Comparison of ENCODE assay signal across 8 mouse cellular contexts in the genomic region with DNA sequence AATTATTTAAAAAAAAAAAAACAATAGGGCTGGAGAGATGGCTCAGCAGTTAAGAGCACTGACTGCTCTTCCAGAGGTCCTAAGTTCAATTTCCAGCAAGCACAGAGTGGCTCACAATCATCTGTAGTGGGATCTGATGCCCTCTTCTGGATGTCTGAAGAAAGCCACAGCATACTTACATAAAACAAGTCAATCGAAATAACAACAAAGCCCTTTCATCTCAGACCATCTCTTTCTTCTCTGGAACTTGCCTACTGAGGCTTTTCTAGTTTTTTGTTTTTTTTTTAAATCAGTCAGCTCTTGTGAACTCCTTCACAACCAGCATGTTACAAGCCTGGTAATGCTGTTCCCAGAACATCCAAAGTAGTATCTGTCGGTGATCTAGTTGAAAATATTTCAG. TPM values are rescaled to one million over a fixed set of nuclear protein-coding genes. Genes with fewer than 3 reads are reported as not detected.
DNase-seq lines count a peak whose midpoint lies in the region; ATAC-seq and TF ChIP-seq lines count a peak whose summit lies in the region.

No protein-coding gene starts in this region.

- peaks cover 34% of the 10 kb centered on the region for H3K4me1 ChIP-seq in erythroblast, embryonic 14.5 days (ENCODE audit: control insufficient read depth)
- H3K4me1 ChIP-seq in G1E (ENCODE audit: insufficient read depth, low read depth, low read length) = peaks cover 36% of the 10 kb centered on the region
- H3K4me1 ChIP-seq in forebrain, embryonic 12.5 days = peaks cover 28% of the 10 kb centered on the region
- peaks cover 17% of the 10 kb centered on the region for H3K4me1 ChIP-seq in intestine, embryonic 16.5 days (ENCODE audit: control insufficient read depth, insufficient read depth, low read length)
- H3K4me1 ChIP-seq in lung, postnatal 0 days (ENCODE audit: insufficient read depth, low read depth, low read length) = peaks cover 7% of the 10 kb centered on the region
- peaks cover 9% of the 10 kb centered on the region for H3K4me1 ChIP-seq in stomach, embryonic 16.5 days (ENCODE audit: control insufficient read depth, insufficient read depth, low read length)

- peak; percentile 24; the same call in 1 of the 2 replicates for TF ChIP-seq CTCF in G1E (IDR thresholded peaks at IDR 0.05; ENCODE audit: low read depth, low read length)
- TF ChIP-seq CTCF in lung, postnatal 0 days (IDR thresholded peaks at IDR 0.05) = peak; percentile 79

- H3K9me3 ChIP-seq in erythroblast, embryonic 14.5 days (ENCODE audit: control insufficient read depth, low read length) = peaks cover 4% of the 10 kb centered on the region; the same call in 1 of the 2 replicates
- peaks cover 14% of the 10 kb centered on the region for H3K9me3 ChIP-seq in G1E (replicated peaks)
- H3K9me3 ChIP-seq in forebrain, embryonic 12.5 days = no peaks in the 10 kb centered on the region
- no peaks in the 10 kb centered on the region for H3K9me3 ChIP-seq in intestine, embryonic 16.5 days (ENCODE audit: control insufficient read depth, low read length)
- no peaks in the 10 kb centered on the region for H3K9me3 ChIP-seq in lung, postnatal 0 days (ENCODE audit: low read length)
- H3K9me3 ChIP-seq in stomach, embryonic 16.5 days (replicated peaks; ENCODE audit: control insufficient read depth, low read length) = no peaks in the 10 kb centered on the region

- peak overlapping the region; percentile 90 for H3K9ac ChIP-seq in forebrain, embryonic 12.5 days
- H3K9ac ChIP-seq in intestine, embryonic 16.5 days (ENCODE audit: low read depth, low read length) = peak overlapping the region; percentile 96
- no peak overlapping the region for H3K9ac ChIP-seq in lung, postnatal 0 days (replicated peaks; ENCODE audit: low read depth)
- peak overlapping the region; percentile 91 for H3K9ac ChIP-seq in stomach, embryonic 16.5 days (ENCODE audit: low read length)

- peaks cover 22% of the 10 kb centered on the region for H3K36me3 ChIP-seq in erythroblast, embryonic 14.5 days (ENCODE audit: control insufficient read depth)
- peaks cover 61% of the 10 kb centered on the region for H3K36me3 ChIP-seq in G1E (replicated peaks)
- peaks cover 10% of the 10 kb centered on the region for H3K36me3 ChIP-seq in forebrain, embryonic 12.5 days (replicated peaks)
- H3K36me3 ChIP-seq in intestine, embryonic 16.5 days (ENCODE audit: control insufficient read depth, insufficient read depth, low read length) = 0 out of 2 replicates have a peak, but pooled peaks cover under 1% of the 10 kb centered on the region
- 0 out of 2 replicates have a peak, but pooled peaks cover 1% of the 10 kb centered on the region for H3K36me3 ChIP-seq in lung, postnatal 0 days (ENCODE audit: insufficient read depth, low read length)
- H3K36me3 ChIP-seq in stomach, embryonic 16.5 days (ENCODE audit: control insufficient read depth, insufficient read depth, low read length) = peaks cover 4% of the 10 kb centered on the region; the same call in 1 of the 2 replicates

- peak overlapping the region; percentile 98 for H3K4me3 ChIP-seq in erythroblast, embryonic 14.5 days (replicated peaks)
- peak overlapping the region; percentile 92 for H3K4me3 ChIP-seq in G1E (ENCODE audit: low read depth, low read length)
- peak overlapping the region; percentile 90 for H3K4me3 ChIP-seq in forebrain, embryonic 12.5 days (replicated peaks)
- peak overlapping the region; percentile 89 for H3K4me3 ChIP-seq in intestine, embryonic 16.5 days (ENCODE audit: low read length)
- peak overlapping the region; percentile 58; the same call in 1 of the 2 replicates for H3K4me3 ChIP-seq in lung, postnatal 0 days (ENCODE audit: low read depth, low read length)
- H3K4me3 ChIP-seq in stomach, embryonic 16.5 days (replicated peaks; ENCODE audit: low read length) = peak overlapping the region; percentile 79

- no peak for ATAC-seq in erythroblast, adult 5-6 weeks (replicated peaks; ENCODE audit: low FRiP score, poor library complexity, severe bottlenecking)
- no peak for ATAC-seq in G1E (ENCODE audit: extremely low read depth, insufficient number of reproducible peaks, low FRiP score, poor library complexity, severe bottlenecking)
- ATAC-seq in forebrain, embryonic 12.5 days (ENCODE audit: low FRiP score) = no peak
- no peak for ATAC-seq in intestine, embryonic 16.5 days
- ATAC-seq in lung, postnatal 0 days = no peak
- ATAC-seq in stomach, embryonic 16.5 days (ENCODE audit: insufficient read depth, low FRiP score) = no peak

- H3K27ac ChIP-seq in forebrain, embryonic 12.5 days = 0 out of 2 replicates have a peak overlapping the region, but pooled peaks have one; percentile 38
- H3K27ac ChIP-seq in intestine, embryonic 16.5 days (ENCODE audit: low read length) = 0 out of 2 replicates have a peak overlapping the region, but pooled peaks have one; percentile 5
- H3K27ac ChIP-seq in lung, postnatal 0 days (ENCODE audit: low read length) = peak overlapping the region; percentile 92; the same call in 1 of the 2 replicates
- no peak overlapping the region for H3K27ac ChIP-seq in stomach, embryonic 16.5 days (ENCODE audit: low read length)

- H3K27me3 ChIP-seq in erythroblast, embryonic 14.5 days (ENCODE audit: control insufficient read depth) = no peaks in the 10 kb centered on the region
- H3K27me3 ChIP-seq in G1E (ENCODE audit: insufficient read depth, low read length) = no peaks in the 10 kb centered on the region
- H3K27me3 ChIP-seq in forebrain, embryonic 12.5 days = no peaks in the 10 kb centered on the region
- no peaks in the 10 kb centered on the region for H3K27me3 ChIP-seq in intestine, embryonic 16.5 days (replicated peaks; ENCODE audit: control insufficient read depth, insufficient read depth, low read length)
- no peaks in the 10 kb centered on the region for H3K27me3 ChIP-seq in lung, postnatal 0 days (replicated peaks; ENCODE audit: insufficient read depth, low read length)
- no peaks in the 10 kb centered on the region for H3K27me3 ChIP-seq in stomach, embryonic 16.5 days (ENCODE audit: control insufficient read depth, insufficient read depth, low read length)

- no peak for TF ChIP-seq EP300 in lung, postnatal 0 days (IDR thresholded peaks at IDR 0.05)

- 21% methylated on average over 2 of the region's 2 CpGs for WGBS in forebrain, embryonic 12.5 days
- 12% methylated on average over 2 of the region's 2 CpGs for WGBS in intestine, embryonic 16.5 days
- WGBS in lung, postnatal 0 days = 5% methylated on average over 2 of the region's 2 CpGs
- 3% methylated on average over 2 of the region's 2 CpGs for WGBS in stomach, embryonic 16.5 days

- H3K4me2 ChIP-seq in forebrain, embryonic 12.5 days = peak overlapping the region; percentile 88
- H3K4me2 ChIP-seq in intestine, embryonic 16.5 days (ENCODE audit: low read depth, low read length) = peak overlapping the region; percentile 80
- peak overlapping the region; percentile 86 for H3K4me2 ChIP-seq in lung, postnatal 0 days (replicated peaks; ENCODE audit: low read depth, low read length)
- H3K4me2 ChIP-seq in stomach, embryonic 16.5 days (ENCODE audit: low read depth, low read length) = peak overlapping the region; percentile 93

- DNase-seq in G1E (ENCODE audit: low spot score) = no peak
- DNase-seq in lung, postnatal 0 days (ENCODE audit: low spot score) = peak; percentile 92
- DNase-seq in urinary bladder, postnatal 14 days (ENCODE audit: low spot score) = no peak

RNA-seq across cellular contexts. Expression of a gene that starts 1.0 kb away (rescaled TPM):
- 15.9 and 21.4 TPM in 2 replicates for polyA plus RNA-seq in erythroblast, embryonic 14.5 days (2012)
- total RNA-seq in erythroblast, adult 5-6 weeks (2015; ENCODE audit: low replicate concordance) = 46.8 and 50.3 TPM in 2 replicates
- 11.2 and 16.7 TPM in 2 replicates for total RNA-seq in erythroblast, adult 5-6 weeks (2017; ENCODE audit: low replicate concordance)
- total RNA-seq in G1E (2014; fragmentation: Nextera tagmentation) = 195 and 218 TPM in 2 replicates
- total RNA-seq in G1E (2017) = 65.8 and 71.9 TPM in 2 replicates
- polyA plus RNA-seq in G1E (2012) = 239 and 263 TPM in 2 replicates
- polyA plus RNA-seq in forebrain, embryonic 12.5 days (2016; fragmentation: Nextera tagmentation; extraction: Ambion mirVana) = 226 and 238 TPM in 2 replicates
- polyA plus RNA-seq in intestine, embryonic 16.5 days (2015; fragmentation: Nextera tagmentation; extraction: Ambion mirVana) = 159 and 181 TPM in 2 replicates
- 47.3 and 55.4 TPM in 2 replicates for polyA plus RNA-seq in lung, postnatal 0 days (2015; fragmentation: Nextera tagmentation; extraction: Ambion mirVana)
- 145 and 146 TPM in 2 replicates for polyA plus RNA-seq in stomach, embryonic 16.5 days (2015; fragmentation: Nextera tagmentation; extraction: Ambion mirVana)

RNA-seq across cellular contexts. Expression of a gene that starts 8.2 kb away (rescaled TPM):
- polyA plus RNA-seq in erythroblast, embryonic 14.5 days (2012) = 0.04 TPM in 1 of 2 replicates, not detected in the other
- not detected in 2 replicates for total RNA-seq in erythroblast, adult 5-6 weeks (2015; ENCODE audit: low replicate concordance)
- not detected in 2 replicates for total RNA-seq in erythroblast, adult 5-6 weeks (2017; ENCODE audit: low replicate concordance)
- not detected in 2 replicates for total RNA-seq in G1E (2014; fragmentation: Nextera tagmentation)
- total RNA-seq in G1E (2017) = 0.05 and 0.12 TPM in 2 replicates
- not detected in 2 replicates for polyA plus RNA-seq in G1E (2012)
- polyA plus RNA-seq in forebrain, embryonic 12.5 days (2016; fragmentation: Nextera tagmentation; extraction: Ambion mirVana) = 1.2 and 1.3 TPM in 2 replicates
- polyA plus RNA-seq in intestine, embryonic 16.5 days (2015; fragmentation: Nextera tagmentation; extraction: Ambion mirVana) = 0.38 and 0.57 TPM in 2 replicates
- polyA plus RNA-seq in lung, postnatal 0 days (2015; fragmentation: Nextera tagmentation; extraction: Ambion mirVana) = 0.70 and 0.79 TPM in 2 replicates
- 0.96 and 1.4 TPM in 2 replicates for polyA plus RNA-seq in stomach, embryonic 16.5 days (2015; fragmentation: Nextera tagmentation; extraction: Ambion mirVana)

RNA-seq across cellular contexts. Expression of a gene that starts 8.7 kb away (rescaled TPM):
- 195 and 214 TPM in 2 replicates for polyA plus RNA-seq in erythroblast, embryonic 14.5 days (2012)
- 1.5 and 2.9 TPM in 2 replicates for total RNA-seq in erythroblast, adult 5-6 weeks (2015; ENCODE audit: low replicate concordance)
- 5.0 and 5.4 TPM in 2 replicates for total RNA-seq in erythroblast, adult 5-6 weeks (2017; ENCODE audit: low replicate concordance)
- not detected in 2 replicates for total RNA-seq in G1E (2014; fragmentation: Nextera tagmentation)
- 0.06 TPM in 1 of 2 replicates, not detected in the other for total RNA-seq in G1E (2017)
- 0.18 and 0.22 TPM in 2 replicates for polyA plus RNA-seq in G1E (2012)
- polyA plus RNA-seq in forebrain, embryonic 12.5 days (2016; fragmentation: Nextera tagmentation; extraction: Ambion mirVana) = 2.0 and 2.3 TPM in 2 replicates
- polyA plus RNA-seq in intestine, embryonic 16.5 days (2015; fragmentation: Nextera tagmentation; extraction: Ambion mirVana) = 6.3 and 6.6 TPM in 2 replicates
- 8.2 and 11.9 TPM in 2 replicates for polyA plus RNA-seq in lung, postnatal 0 days (2015; fragmentation: Nextera tagmentation; extraction: Ambion mirVana)
- polyA plus RNA-seq in stomach, embryonic 16.5 days (2015; fragmentation: Nextera tagmentation; extraction: Ambion mirVana) = 13.7 and 16.3 TPM in 2 replicates

RNA-seq across cellular contexts. Expression of a gene that starts 10.9 kb away (rescaled TPM):
- not detected in 2 replicates for polyA plus RNA-seq in erythroblast, embryonic 14.5 days (2012)
- not detected in 2 replicates for total RNA-seq in erythroblast, adult 5-6 weeks (2015; ENCODE audit: low replicate concordance)
- total RNA-seq in erythroblast, adult 5-6 weeks (2017; ENCODE audit: low replicate concordance) = not detected in 2 replicates
- total RNA-seq in G1E (2014; fragmentation: Nextera tagmentation) = not detected in 2 replicates
- total RNA-seq in G1E (2017) = 0.44 TPM in 1 of 2 replicates, not detected in the other
- not detected in 2 replicates for polyA plus RNA-seq in G1E (2012)
- not detected in 2 replicates for polyA plus RNA-seq in forebrain, embryonic 12.5 days (2016; fragmentation: Nextera tagmentation; extraction: Ambion mirVana)
- polyA plus RNA-seq in intestine, embryonic 16.5 days (2015; fragmentation: Nextera tagmentation; extraction: Ambion mirVana) = not detected in 2 replicates
- not detected in 2 replicates for polyA plus RNA-seq in lung, postnatal 0 days (2015; fragmentation: Nextera tagmentation; extraction: Ambion mirVana)
- 0.27 TPM in 1 of 2 replicates, not detected in the other for polyA plus RNA-seq in stomach, embryonic 16.5 days (2015; fragmentation: Nextera tagmentation; extraction: Ambion mirVana)

RNA-seq across cellular contexts. Expression of a gene that starts 20.1 kb away (rescaled TPM):
- polyA plus RNA-seq in erythroblast, embryonic 14.5 days (2012) = 41.7 and 44.9 TPM in 2 replicates
- total RNA-seq in erythroblast, adult 5-6 weeks (2015; ENCODE audit: low replicate concordance) = 24.4 and 33.4 TPM in 2 replicates
- total RNA-seq in erythroblast, adult 5-6 weeks (2017; ENCODE audit: low replicate concordance) = 37.4 and 45.0 TPM in 2 replicates
- total RNA-seq in G1E (2014; fragmentation: Nextera tagmentation) = 262 and 289 TPM in 2 replicates
- 99.3 and 130 TPM in 2 replicates for total RNA-seq in G1E (2017)
- polyA plus RNA-seq in G1E (2012) = 1,339 and 1,437 TPM in 2 replicates
- polyA plus RNA-seq in forebrain, embryonic 12.5 days (2016; fragmentation: Nextera tagmentation; extraction: Ambion mirVana) = 158 and 159 TPM in 2 replicates
- 112 and 119 TPM in 2 replicates for polyA plus RNA-seq in intestine, embryonic 16.5 days (2015; fragmentation: Nextera tagmentation; extraction: Ambion mirVana)
- 24.6 and 24.7 TPM in 2 replicates for polyA plus RNA-seq in lung, postnatal 0 days (2015; fragmentation: Nextera tagmentation; extraction: Ambion mirVana)
- 81.1 and 82.1 TPM in 2 replicates for polyA plus RNA-seq in stomach, embryonic 16.5 days (2015; fragmentation: Nextera tagmentation; extraction: Ambion mirVana)

Comparison
In these comparisons a context has a peak if more than half of its experiments do, and no peak if none do; other contexts are left out.
1. RNA of a gene that starts 8.7 kb away (polyA plus RNA-seq): 195 to 214 TPM in erythroblast, embryonic 14.5 days; 13.7 to 16.3 TPM in stomach, embryonic 16.5 days, 8.2 to 11.9 TPM in lung, postnatal 0 days, 6.3 to 6.6 TPM in intestine, embryonic 16.5 days, 2.0 to 2.3 TPM in forebrain, embryonic 12.5 days and 0.18 to 0.22 TPM in G1E; every median in the first group is over 10 times any median in the second.
2. Peak in every context shown above with its lines, with median percentiles within 50 percentile points of each other: H3K4me3 ChIP-seq and H3K4me2 ChIP-seq.